Mouse (Mus musculus): ENCODE measurements around the gene Vmn2r56. TPM values are rescaled to one million over a fixed set of nuclear protein-coding genes. Genes with fewer than 3 reads are reported as not detected.
"Not testable (repeated sequence)": the region's sequence is repeated elsewhere in the genome, so short reads cannot be mapped to it uniquely, and the experiment has no call there.

The Vmn2r56 gene
- total RNA-seq (2021): not detected
- long read RNA-seq, experiment 1: 0 reads
- long read RNA-seq, experiment 2: 0 reads

DNA sequence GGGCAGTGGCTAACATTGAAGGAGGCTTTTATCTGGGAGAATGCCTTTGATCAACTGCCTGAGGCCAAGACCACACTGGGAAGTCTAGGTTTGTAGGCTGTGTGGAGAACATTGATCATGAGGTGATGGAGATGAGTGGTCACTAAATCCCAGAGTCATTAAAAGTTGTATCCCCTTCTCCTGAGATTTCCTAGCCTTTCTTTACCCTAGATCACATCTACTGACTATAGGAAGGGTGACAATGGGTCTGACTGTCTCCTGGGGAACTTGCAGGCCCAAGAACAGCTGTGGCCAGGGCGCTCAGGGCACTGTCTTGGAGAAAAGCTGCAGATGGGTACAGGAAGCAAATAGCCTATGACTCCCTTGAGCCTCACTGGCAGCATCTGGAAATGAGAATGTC, at the start of gene Vmn2r56:
TSS of gene Vmn2r56 (minus strand) at position 101 of the 400 bp plus-strand sequence.
- DNase-seq (ENCODE audit: low spot score in 2 of 2): no peak

GRCm38 (mm10) chr7:12780151-12780830, 45.5 kb upstream of the Vmn2r56 start:
- DNase-seq (ENCODE audit: low spot score in 2 of 2): peak; percentile 87 to 91

GRCm38 (mm10) chr7:12779782-12780150, 45.0 kb upstream of the Vmn2r56 start:
- DNase-seq (ENCODE audit: low spot score in 2 of 2): no peak

DNA sequence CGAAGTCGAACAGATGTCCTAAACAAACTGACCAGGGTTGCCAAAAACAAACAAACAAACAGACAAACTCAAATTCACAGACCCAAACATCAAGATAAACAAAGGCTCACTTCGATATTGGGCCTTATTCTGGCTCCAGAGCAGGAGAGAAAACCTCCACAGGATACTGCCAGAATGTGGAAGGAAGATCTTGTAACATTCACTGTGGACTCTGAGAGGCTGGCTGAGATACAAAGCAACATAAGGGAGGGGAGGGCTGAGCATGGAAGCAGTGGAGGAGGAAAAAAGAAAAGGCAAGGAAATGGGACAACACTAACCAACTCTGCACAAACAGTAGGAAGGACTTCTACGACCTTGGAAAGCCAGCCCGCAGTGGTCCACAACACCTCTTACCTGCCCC, 44.3 kb upstream of the Vmn2r56 start:
- DNase-seq (ENCODE audit: low spot score in 2 of 2): peak in 1 of 2 experiments; percentile 18

DNA sequence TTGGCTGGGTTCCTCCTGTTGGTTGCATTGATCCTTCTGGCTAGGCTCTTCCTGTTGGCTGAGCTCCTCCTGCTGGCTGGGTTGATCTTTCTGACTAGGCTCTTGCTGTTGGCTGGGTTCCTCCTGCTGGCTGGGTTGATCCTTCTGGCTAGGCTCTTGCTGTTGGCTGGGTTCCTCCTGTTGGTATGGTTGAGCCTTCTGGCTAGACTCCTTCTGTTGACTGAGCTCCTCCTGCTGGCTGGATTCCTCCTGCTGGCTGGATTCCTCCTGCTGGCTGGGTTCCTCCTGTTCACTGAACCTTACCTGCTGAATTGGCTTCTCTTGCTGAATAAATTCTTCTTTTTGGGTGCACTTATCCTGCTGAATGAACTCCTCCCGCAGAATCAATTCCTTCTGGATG, 39.8 kb upstream of the Vmn2r56 start:
- peak; percentile 67 to 85 for DNase-seq (ENCODE audit: low spot score in 2 of 2)

DNA sequence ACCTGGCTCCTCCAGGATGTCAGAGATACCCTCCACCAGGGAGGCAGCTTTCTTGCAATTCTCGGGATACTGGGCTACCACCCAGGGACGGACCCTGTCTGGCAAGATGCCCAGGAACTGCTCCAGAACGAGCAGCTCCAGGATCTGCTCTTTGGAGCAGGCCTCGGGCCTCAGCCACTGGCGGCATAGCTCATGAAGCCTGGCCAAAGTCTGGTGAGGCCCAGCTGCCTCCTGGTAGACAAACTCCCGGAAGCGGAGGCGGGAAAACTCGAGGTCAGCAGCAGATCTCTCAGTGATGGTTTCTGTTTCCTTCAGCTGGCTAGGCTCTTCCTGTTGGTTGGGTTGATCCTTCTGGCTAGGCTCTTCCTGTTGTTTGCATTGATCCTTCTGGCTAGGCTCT, 39.3 kb upstream of the Vmn2r56 start:
- peak in 1 of 2 experiments; percentile 36 for DNase-seq (ENCODE audit: low spot score in 2 of 2)

DNA sequence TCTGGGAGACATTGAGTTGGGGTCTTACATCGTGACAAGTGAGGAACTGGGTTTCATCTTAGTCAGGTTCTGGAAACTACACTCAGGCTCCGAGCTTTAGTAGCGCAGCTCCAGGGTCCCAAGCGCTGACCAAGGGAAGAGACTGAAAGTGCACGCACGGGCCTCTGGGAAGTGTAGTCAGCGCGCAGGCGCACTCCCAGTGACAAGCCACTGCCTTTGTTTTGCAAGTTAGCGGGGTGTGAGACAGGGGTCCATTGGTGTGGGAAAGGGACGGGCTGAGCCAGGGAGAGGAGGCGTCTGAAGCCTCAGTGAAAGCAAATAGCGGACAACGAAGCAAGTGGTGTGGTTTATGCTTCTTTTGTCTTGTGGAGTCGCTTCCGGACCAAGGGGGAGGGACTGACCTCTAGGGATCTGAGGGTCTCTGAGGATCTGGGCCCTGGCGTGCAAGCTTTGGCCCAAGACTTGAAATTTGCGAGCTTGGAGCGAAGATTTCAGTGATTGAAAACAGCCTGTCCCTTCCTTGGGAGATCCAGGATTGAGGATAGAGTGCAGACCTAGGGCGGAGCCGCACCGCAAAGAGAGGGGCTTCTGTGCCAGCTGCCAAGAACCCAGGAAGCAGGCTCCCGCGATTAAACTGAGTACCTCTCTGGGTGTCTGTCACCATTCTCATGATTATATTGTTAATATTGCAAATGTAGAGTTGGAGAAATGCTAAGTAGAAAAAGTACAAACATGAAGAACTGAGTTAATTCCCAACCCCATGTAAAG, 14.8 kb upstream of the Vmn2r56 start:
- no peak for DNase-seq (ENCODE audit: low spot score in 2 of 2)

DNA sequence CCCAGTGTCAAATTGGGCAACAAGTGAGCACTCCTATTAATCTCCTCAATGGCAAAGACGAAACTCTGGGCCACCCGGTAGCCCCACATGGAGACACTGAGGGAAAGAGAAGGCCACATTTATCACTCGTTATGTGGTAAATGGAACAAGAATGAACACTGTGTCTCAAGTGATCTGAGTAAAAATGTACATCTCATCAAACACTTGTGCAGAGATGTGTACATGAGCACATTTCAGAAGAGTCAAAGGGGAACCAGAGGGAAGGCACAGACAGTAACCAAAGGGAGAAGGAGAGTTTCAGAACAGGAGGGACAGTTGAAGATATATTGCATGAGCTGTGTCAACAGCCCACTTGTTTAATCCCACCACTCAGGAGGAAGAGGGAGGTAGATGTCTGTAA, 49.9 kb downstream of the Vmn2r56 start, which contains the start of gene Vmn2r55:
TSS of gene Vmn2r55 (minus strand) at position 101 of the 400 bp plus-strand sequence.
- not testable (repeated sequence) for DNase-seq (ENCODE audit: low spot score in 2 of 2)

DNA sequence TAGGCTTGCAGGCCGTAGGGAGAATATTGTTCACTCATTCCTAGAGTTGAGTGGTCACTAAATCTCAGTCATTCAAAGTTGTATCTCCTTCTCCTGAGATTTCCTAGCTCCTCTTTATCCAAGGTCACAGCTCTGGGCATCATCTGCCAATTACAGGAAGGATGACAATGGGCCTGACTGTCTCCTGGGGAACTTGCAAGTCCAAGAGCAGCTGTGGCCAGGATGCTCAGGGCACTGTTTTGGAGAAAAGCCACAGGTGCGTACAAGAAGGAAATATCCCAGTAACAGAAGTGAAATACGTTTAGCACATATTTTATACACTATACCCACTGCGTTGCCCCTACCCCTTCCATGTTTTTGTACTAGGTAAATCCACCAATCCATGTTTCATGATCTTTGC, 94.6 kb downstream of the Vmn2r56 start, which contains the start of gene Vmn2r54:
TSS of gene Vmn2r54 (minus strand) at position 101 of the 400 bp plus-strand sequence.
- not testable (repeated sequence) for DNase-seq (ENCODE audit: low spot score in 2 of 2)

Other genes with a start within 250 kb of the Vmn2r56 start
- gene 2900092C05Rik, start 222.5 kb downstream of the Vmn2r56 start, total RNA-seq (2021): not detected
- gene Vmn2r53, start 126.2 kb downstream of the Vmn2r56 start, total RNA-seq (2021): under 1 TPM; 0.05 TPM
- not detected for gene Vmn2r54, start 94.7 kb downstream of the Vmn2r56 start, total RNA-seq (2021)
- gene Vmn2r55, start 50.0 kb downstream of the Vmn2r56 start, total RNA-seq (2021): not detected
- gene Zscan18, start 68.6 kb upstream of the Vmn2r56 start, total RNA-seq (2021): 10 to 100 TPM; 16.8 to 21.9 TPM
- gene Zfp329, start 83.9 kb upstream of the Vmn2r56 start, total RNA-seq (2021): 10 to 100 TPM; 19.5 to 20.2 TPM
- 10 to 100 TPM; 16.1 to 16.8 TPM for gene Zfp110, start 99.8 kb upstream of the Vmn2r56 start, total RNA-seq (2021)
- 1 to 10 TPM; 6.2 to 7.3 TPM for gene Zfp128, start 146.2 kb upstream of the Vmn2r56 start, total RNA-seq (2021)
- 10 to 100 TPM; 11.9 to 14.5 TPM for gene Zscan22, start 162.8 kb upstream of the Vmn2r56 start, total RNA-seq (2021)
- gene Rps5, start 187.3 kb upstream of the Vmn2r56 start, total RNA-seq (2021): 100 to 1,000 TPM; 418 to 457 TPM
- 1 to 10 TPM in 1 of 2 experiments, under 1 TPM in 1; 0.92 to 1.2 TPM for gene Rnf225, start 192.4 kb upstream of the Vmn2r56 start, total RNA-seq (2021)
- 10 to 100 TPM; 12.0 to 13.5 TPM for gene Zfp324, start 230.8 kb upstream of the Vmn2r56 start, total RNA-seq (2021)
- gene Zfp446, start 242.8 kb upstream of the Vmn2r56 start, total RNA-seq (2021): 1 to 10 TPM; 8.3 to 9.1 TPM

Data from layer of hippocampus, postnatal 14 days (tissue).